Mouse (Mus musculus) liver, adult 2 months (tissue): ENCODE measurements around the gene Nnat. TPM values are rescaled to one million over a fixed set of nuclear protein-coding genes. Genes with fewer than 3 reads are reported as not detected.
A peak's percentile ranks its signal among the peaks of the same experiment; 100 is the strongest.

Experiments used
- DNase-seq: peaks from one replicate; pipeline ENCODE4 v3.0.0-alpha.2; 2011; ENCODE audit warnings: low read depth, low spot score; ENCODE audit errors: extremely low read depth
- H3K27ac ChIP-seq: fragments of 200-500 bp; replicated peaks from 2 replicates; pipeline ENCODE4 v1.5.1; 2012; ENCODE audit warnings: low read depth, mild to moderate bottlenecking, control low read depth, inconsistent platforms, low read length; ENCODE audit not compliant: insufficient read depth
- H3K27me3 ChIP-seq: fragments of 200-500 bp; 2 replicates; pipeline ENCODE4 v1.6.1; 2012; ENCODE audit warnings: mild to moderate bottlenecking, moderate library complexity, low read length, inconsistent platforms; ENCODE audit not compliant: control insufficient read depth, insufficient read depth
- H3K36me3 ChIP-seq: fragments of 200-500 bp; 2 replicates; pipeline ENCODE4 v1.6.1; 2012; ENCODE audit warnings: low read length, inconsistent platforms; ENCODE audit not compliant: control insufficient read depth, insufficient read depth
- H3K4me1 ChIP-seq: fragments of 200-500 bp; 2 replicates; pipeline ENCODE4 v1.6.1; 2011; ENCODE audit warnings: low read length; ENCODE audit not compliant: control insufficient read depth, insufficient read depth
- H3K4me3 ChIP-seq: fragments of 200-500 bp; 2 replicates; pipeline ENCODE4 v1.5.1; 2011; ENCODE audit warnings: low read depth, mild to moderate bottlenecking, control low read depth, low read length, moderate library complexity; ENCODE audit not compliant: insufficient read depth
- H3K79me2 ChIP-seq: fragments of 200-500 bp; 2 replicates; pipeline ENCODE4 v1.6.1; 2012; ENCODE audit warnings: inconsistent platforms, mild to moderate bottlenecking, low read length, moderate library complexity; ENCODE audit not compliant: control insufficient read depth, insufficient read depth
- H3K9ac ChIP-seq: fragments of 200-500 bp; 2 replicates; pipeline ENCODE4 v1.6.1; 2012; ENCODE audit warnings: low read depth, mild to moderate bottlenecking, control low read depth, inconsistent platforms, low read length
- CTCF ChIP-seq: fragments of 200-500 bp; IDR thresholded peaks from 2 replicates; pipeline ENCODE4 v1.5.1; 2011; ENCODE audit warnings: low read depth, low read length, control low read depth
- POLR2A ChIP-seq: fragments of 200-500 bp; IDR thresholded peaks from 2 replicates; pipeline ENCODE4 v1.6.1; 2011; ENCODE audit warnings: low read length, control low read depth; ENCODE audit not compliant: insufficient read depth; ENCODE audit errors: extremely low read depth
- WGBS: fragments of 180-500 bp; shearing (Covaris S2); methylation state at CpG from one replicate; pipeline ENCODE4 v1.1.7; 2018; 5-methylcytosine and 5-hydroxymethylcytosine counted together
- polyA plus RNA-seq: library from polyadenylated mRNA; depleted of rRNA; stranded (reverse); fragments of >200 nt; gene quantifications from 2 replicates; pipeline ENCODE4 v1.2.3, GENCODE M21; 2012
- total RNA-seq: library from RNA; depleted of rRNA; stranded (reverse); fragments of >200 nt; gene quantifications from 2 replicates; pipeline ENCODE4 v1.2.3, GENCODE M21; 2014

The Nnat gene
- total and polyA plus RNA-seq, 2 experiments: not detected

- H3K27me3 ChIP-seq: no peaks in the 10 kb centered on the region
- H3K9ac ChIP-seq: no peak overlapping the region
- no peak overlapping the region for H3K4me3 ChIP-seq
- peaks cover 16% of the 10 kb centered on the region for H3K4me1 ChIP-seq
- H3K27ac ChIP-seq: no peak overlapping the region
- H3K79me2 ChIP-seq: peaks cover 48% of the 10 kb centered on the region
- H3K36me3 ChIP-seq: no peaks in the 10 kb centered on the region
- DNase-seq: no peak
- TF ChIP-seq CTCF: no peak
- TF ChIP-seq POLR2A: no peak
- WGBS: 49% methylated on average over 2 of the region's 2 CpGs
Measured at GRCm38 (mm10) chr2:157563031-157563430, 3.2 kb downstream of the Nnat start.

GRCm38 (mm10) chr2:157564723-157565122, 4.8 kb downstream of the Nnat start:
- Histone ChIP-seq H3K79me2 (peaks cover 40% of the 10 kb centered on the region), H3K4me1 (peaks cover 17% of the 10 kb centered on the region), H3K4me3 (0 out of 2 replicates have a peak overlapping the region, but pooled peaks have one; percentile 8), H3K9ac (no peak overlapping the region), H3K36me3 (no peaks in the 10 kb centered on the region), H3K27ac (no peak overlapping the region), H3K27me3 (no peaks in the 10 kb centered on the region)
- no peak for DNase-seq
- TF ChIP-seq POLR2A: no peak
- WGBS: 18% methylated on average over 4 of the region's 4 CpGs

DNA sequence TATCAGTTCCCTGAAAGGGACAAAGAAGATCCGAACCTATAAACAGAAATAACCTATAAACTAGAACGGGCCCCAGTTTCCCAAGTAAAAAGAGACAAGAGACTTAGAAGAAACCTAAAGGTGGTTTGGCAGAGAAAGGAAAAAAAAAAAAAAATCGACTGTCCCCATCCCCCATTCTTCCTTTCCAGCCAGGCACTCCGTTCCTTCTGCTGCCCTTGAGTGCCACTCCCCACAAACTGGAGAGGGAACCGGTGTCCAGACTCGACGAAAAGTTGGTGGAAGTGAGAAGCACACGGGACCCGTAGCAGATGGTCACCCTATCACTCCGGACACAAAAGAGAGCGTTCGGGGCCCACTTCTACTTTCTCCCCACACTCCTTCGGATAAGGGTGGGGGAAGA, 5.6 kb downstream of the Nnat start:
- H3K27me3 ChIP-seq: no peaks in the 10 kb centered on the region
- H3K27ac ChIP-seq: peak overlapping the region; percentile 88
- WGBS: 4% methylated on average over 13 of the region's 13 CpGs
- H3K79me2 ChIP-seq: peaks cover 33% of the 10 kb centered on the region
- peak overlapping the region; percentile 93 for H3K4me3 ChIP-seq
- peak overlapping the region; percentile 96 for H3K9ac ChIP-seq
- DNase-seq: no peak
- peaks cover 19% of the 10 kb centered on the region for H3K4me1 ChIP-seq
- no peak for TF ChIP-seq CTCF
- no peak for TF ChIP-seq POLR2A
- no peaks in the 10 kb centered on the region for H3K36me3 ChIP-seq

- TF ChIP-seq CTCF (no peak), POLR2A (no peak)
Measured at GRCm38 (mm10) chr2:157565898-157566259, 6.0 kb downstream of the Nnat start.

DNA sequence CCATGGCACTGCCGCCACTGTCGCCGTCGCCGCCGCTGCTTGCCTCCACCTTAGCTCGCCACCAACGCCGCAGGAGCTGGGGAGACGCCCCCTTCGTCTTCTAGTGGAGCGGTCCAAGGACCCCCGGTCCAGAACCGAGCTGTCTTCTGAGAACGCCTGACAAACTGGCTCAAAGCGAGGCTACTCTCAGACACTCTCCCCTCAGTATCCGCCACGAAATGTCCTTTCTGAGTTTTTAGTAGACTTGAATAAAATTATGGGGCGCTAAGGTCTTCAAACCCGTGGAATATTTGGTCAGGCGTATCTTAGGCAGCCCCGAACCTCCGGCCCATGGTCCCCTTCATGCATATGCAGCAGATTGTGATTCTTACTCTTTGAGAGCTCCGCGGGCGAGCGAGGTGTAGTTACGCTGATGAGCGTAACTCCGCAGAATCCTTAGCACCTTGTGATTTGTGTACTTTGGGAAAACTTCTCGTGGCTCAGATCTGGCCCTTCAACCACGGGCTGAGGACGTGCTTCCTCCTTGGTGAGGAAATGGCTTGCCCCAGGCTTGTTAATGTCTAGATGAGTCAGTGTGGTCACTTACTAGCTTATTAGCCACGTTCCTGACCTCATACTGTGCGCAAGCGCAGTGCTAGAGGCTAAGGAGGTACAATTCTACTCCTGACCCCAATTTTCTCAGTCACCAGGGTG, 6.5 kb downstream of the Nnat start:
- no peaks in the 10 kb centered on the region for H3K27me3 ChIP-seq
- peak overlapping the region; percentile 96 for H3K9ac ChIP-seq
- WGBS: under 1% methylated on average over 36 of the region's 36 CpGs
- H3K27ac ChIP-seq: peak overlapping the region; percentile 88
- H3K79me2 ChIP-seq: peaks cover 31% of the 10 kb centered on the region
- peak overlapping the region; percentile 93 for H3K4me3 ChIP-seq
- peak; percentile 81 for DNase-seq
- TF ChIP-seq CTCF (no peak), POLR2A (peak; percentile 83)
- H3K36me3 ChIP-seq: no peaks in the 10 kb centered on the region
- peaks cover 22% of the 10 kb centered on the region for H3K4me1 ChIP-seq

More at GRCm38 (mm10) chr2:157565898-157566259, 6.0 kb downstream of the Nnat start:
- H3K4me3 ChIP-seq: peak overlapping the region; percentile 93
- WGBS: under 1% methylated on average over 35 of the region's 35 CpGs
- H3K9ac ChIP-seq: peak overlapping the region; percentile 96
- peak overlapping the region; percentile 88 for H3K27ac ChIP-seq
- no peaks in the 10 kb centered on the region for H3K27me3 ChIP-seq
- H3K4me1 ChIP-seq: peaks cover 22% of the 10 kb centered on the region
- no peaks in the 10 kb centered on the region for H3K36me3 ChIP-seq
- DNase-seq: no peak
- H3K79me2 ChIP-seq: peaks cover 33% of the 10 kb centered on the region
